7 mouse cellular contexts compared by ENCODE assay signal in genomic region chr15:36695199-36696129, GRCm38 (mm10).
DNase-seq lines count a peak whose midpoint lies in the region; ATAC-seq lines count a peak whose summit lies in the region.

No protein-coding gene starts in this region.

- H3K27me3 ChIP-seq in forebrain, embryonic 15.5 days, result no peaks in the 10 kb centered on the region
- H3K27me3 ChIP-seq in limb, embryonic 12.5 days, result no peaks in the 10 kb centered on the region
- H3K27me3 ChIP-seq in midbrain, embryonic 13.5 days, result 0 out of 2 replicates have a peak, but pooled peaks cover under 1% of the 10 kb centered on the region

- H3K36me3 ChIP-seq in forebrain, embryonic 15.5 days, result no peaks in the 10 kb centered on the region
- H3K36me3 ChIP-seq in limb, embryonic 12.5 days, result no peaks in the 10 kb centered on the region
- no peaks in the 10 kb centered on the region for H3K36me3 ChIP-seq in midbrain, embryonic 13.5 days

- WGBS in forebrain, embryonic 15.5 days, result 26% methylated on average over 14 of the region's 14 CpGs
- 22% methylated on average over 14 of the region's 14 CpGs for WGBS in limb, embryonic 12.5 days
- WGBS in midbrain, embryonic 13.5 days, result 26% methylated on average over 14 of the region's 14 CpGs

- peak overlapping the region; percentile 57 for H3K4me2 ChIP-seq in forebrain, embryonic 15.5 days (replicated peaks)
- peak overlapping the region; percentile 66 for H3K4me2 ChIP-seq in limb, embryonic 12.5 days
- peak overlapping the region; percentile 60 for H3K4me2 ChIP-seq in midbrain, embryonic 13.5 days (replicated peaks)

- ATAC-seq in forebrain, embryonic 15.5 days (replicated peaks), result peak; percentile 92
- ATAC-seq in limb, embryonic 12.5 days (ENCODE audit: insufficient number of reproducible peaks, insufficient read depth, low FRiP score, low TSS enrichment, low read depth), result peak; percentile 77
- ATAC-seq in midbrain, embryonic 13.5 days, result peak; percentile 93

- H3K4me3 ChIP-seq in forebrain, embryonic 15.5 days, result peak overlapping the region; percentile 44
- peak overlapping the region; percentile 43 for H3K4me3 ChIP-seq in limb, embryonic 12.5 days (replicated peaks)
- peak overlapping the region; percentile 43 for H3K4me3 ChIP-seq in midbrain, embryonic 13.5 days (replicated peaks)

- H3K9ac ChIP-seq in forebrain, embryonic 15.5 days (replicated peaks), result peak overlapping the region; percentile 47
- peak overlapping the region; percentile 51 for H3K9ac ChIP-seq in limb, embryonic 12.5 days (replicated peaks)
- peak overlapping the region; percentile 58 for H3K9ac ChIP-seq in midbrain, embryonic 13.5 days (replicated peaks)

- peak; percentile 71 for DNase-seq in ZHBTc4 (ENCODE audit: low read depth, low spot score)
- DNase-seq in cerebellum, adult 11-12 months, result peak; percentile 61
- peak; percentile 49 for DNase-seq in kidney, adult 11 months
- no peak for DNase-seq in spleen, postnatal 4 days (ENCODE audit: low spot score in 2 of 2)

- H3K9me3 ChIP-seq in forebrain, embryonic 15.5 days, result no peaks in the 10 kb centered on the region
- no peaks in the 10 kb centered on the region for H3K9me3 ChIP-seq in limb, embryonic 12.5 days
- no peaks in the 10 kb centered on the region for H3K9me3 ChIP-seq in midbrain, embryonic 13.5 days

- H3K27ac ChIP-seq in forebrain, embryonic 15.5 days (replicated peaks), result no peak overlapping the region
- no peak overlapping the region for H3K27ac ChIP-seq in limb, embryonic 12.5 days
- no peak overlapping the region for H3K27ac ChIP-seq in midbrain, embryonic 13.5 days

- H3K4me1 ChIP-seq in forebrain, embryonic 15.5 days, result 0 out of 2 replicates have a peak, but pooled peaks cover 3% of the 10 kb centered on the region
- peaks cover 6% of the 10 kb centered on the region; the same call in 1 of the 2 replicates for H3K4me1 ChIP-seq in limb, embryonic 12.5 days (replicated peaks)
- peaks cover 11% of the 10 kb centered on the region; the same call in 1 of the 2 replicates for H3K4me1 ChIP-seq in midbrain, embryonic 13.5 days (replicated peaks)

Comparison
In these comparisons a context has a peak if more than half of its experiments do, and no peak if none do; other contexts are left out.
1. DNase-seq: peak in ZHBTc4 (single experiment), cerebellum, adult 11-12 months (single experiment) and kidney, adult 11 months (single experiment); none in spleen, postnatal 4 days (0 of 2).
2. Peak in every context shown above with its lines, with median percentiles within 50 percentile points of each other: ATAC-seq, H3K4me2 ChIP-seq, H3K4me3 ChIP-seq and H3K9ac ChIP-seq.